Mouse (Mus musculus): ENCODE results near the gene Inka2. TPM values are rescaled to one million over a fixed set of nuclear protein-coding genes. Genes with fewer than 3 reads are reported as not detected.

Inka2 gene
- polyA plus RNA-seq, 1 experiment from 2014 or later: 4.8 TPM

Other genes starting within 250 kb of the Inka2 start
- gene Ddx20, start 17.0 kb upstream of the Inka2 start, polyA plus RNA-seq (2015; fragmentation: Nextera tagmentation; extraction: Ambion mirVana): 24.9 and 27.2 TPM in 2 replicates
- gene Rap1a, start 96.7 kb downstream of the Inka2 start, polyA plus RNA-seq (2015; fragmentation: Nextera tagmentation; extraction: Ambion mirVana): 92.6 and 105 TPM in 2 replicates
- not detected in 2 replicates for gene Adora3, start 166.3 kb downstream of the Inka2 start, polyA plus RNA-seq (2015; fragmentation: Nextera tagmentation; extraction: Ambion mirVana)
- gene Tmigd3, start 166.3 kb downstream of the Inka2 start, polyA plus RNA-seq (2015; fragmentation: Nextera tagmentation; extraction: Ambion mirVana): not detected in 2 replicates
- 0.21 and 0.33 TPM in 2 replicates for gene I830077J02Rik, start 228.1 kb downstream of the Inka2 start, polyA plus RNA-seq (2015; fragmentation: Nextera tagmentation; extraction: Ambion mirVana)

All from neural tube, embryonic 13.5 days (tissue).